Mouse (Mus musculus) ES-E14 (cell line): Measurements from ENCODE around the gene Prmt1. TPM values are rescaled to one million over a fixed set of nuclear protein-coding genes. Genes with fewer than 3 reads are reported as not detected.

Experiments
- DNase-seq: peaks from one replicate; pipeline ENCODE4 v3.0.0-alpha.2; 2013; ENCODE audit warnings: low read depth, low spot score
- H3K27ac ChIP-seq: 2 replicates; pipeline ENCODE4 v1.5.1; 2012; ENCODE audit warnings: low read depth, mild to moderate bottlenecking, low read length, moderate library complexity, mixed read lengths; ENCODE audit not compliant: poor library complexity, insufficient read depth, severe bottlenecking
- H3K36me3 ChIP-seq: 2 replicates; pipeline ENCODE4 v1.6.1; 2012; ENCODE audit warnings: mild to moderate bottlenecking, low read length, moderate library complexity, mixed read lengths; ENCODE audit not compliant: control insufficient read depth, poor library complexity, insufficient read depth, severe bottlenecking
- H3K4me1 ChIP-seq, 2 experiments: fragments of 150-350 bp in 1 of 2; sonication (generic) in 1 of 2; 2 replicates each; pipeline ENCODE4 v1.6.1; 2012; ENCODE audit warnings: low read length in 2 of 2, mild to moderate bottlenecking in 1 of 2, mixed read lengths in 1 of 2; ENCODE audit not compliant: control insufficient read depth in 2 of 2, insufficient read depth in 2 of 2, poor library complexity in 1 of 2
- H3K4me3 ChIP-seq, 2 experiments: fragments of 150-350 bp in 1 of 2; sonication (generic) in 1 of 2; 2 replicates each; pipeline ENCODE4 v1.5.1; 2012; ENCODE audit warnings: low read length in 2 of 2, low read depth in 1 of 2, mild to moderate bottlenecking in 1 of 2, mixed read lengths in 1 of 2; ENCODE audit not compliant: insufficient read depth in 1 of 2, poor library complexity in 1 of 2, severe bottlenecking in 1 of 2
- H3K9ac ChIP-seq: 2 replicates; pipeline ENCODE4 v1.6.1; 2012; ENCODE audit warnings: low read depth, mild to moderate bottlenecking, low read length, mixed read lengths; ENCODE audit not compliant: poor library complexity, insufficient read depth, severe bottlenecking
- H3K9me3 ChIP-seq: fragments of 150-350 bp; sonication (generic); 2 replicates; pipeline ENCODE4 v1.6.1; 2012; ENCODE audit warnings: low read depth, mild to moderate bottlenecking, low read length; ENCODE audit not compliant: control insufficient read depth, insufficient read depth
- CHD2 ChIP-seq: IDR thresholded peaks from 2 replicates; pipeline ENCODE4 v1.6.1; 2014; ENCODE audit warnings: mild to moderate bottlenecking, low read depth, low read length, inconsistent platforms
- HCFC1 ChIP-seq: IDR thresholded peaks from 2 replicates; pipeline ENCODE4 v1.6.1; 2012; ENCODE audit warnings: low read length, inconsistent platforms, borderline replicate concordance; ENCODE audit not compliant: insufficient read depth
- MAFK ChIP-seq: IDR thresholded peaks from 2 replicates; pipeline ENCODE4 v1.6.1; 2014; ENCODE audit warnings: mild to moderate bottlenecking, low read depth, low read length, inconsistent platforms; ENCODE audit not compliant: insufficient read depth
- ZC3H11A ChIP-seq: IDR thresholded peaks from 2 replicates; pipeline ENCODE4 v1.6.1; 2012; ENCODE audit warnings: low read depth, mild to moderate bottlenecking, inconsistent platforms, low read length, borderline replicate concordance
- ZNF384 ChIP-seq: IDR thresholded peaks from 2 replicates; pipeline ENCODE4 v1.6.1; 2012; ENCODE audit warnings: low read depth, low read length, inconsistent platforms
- in situ Hi-C, 2 experiments: fragments of 600-800 bp; cut with MboI; formaldehyde crosslinking; loops; one replicate each; pipeline ENCODE4 v1.15.1; 2025; ENCODE audit warnings: low sequenced_read_pairs in 2 of 2, inconsistent platforms in 1 of 2; ENCODE audit not compliant: unreplicated experiment in 2 of 2
- total RNA-seq: library from RNA; depleted of rRNA; stranded (reverse); fragments of 300-350 nt; gene quantifications from 2 replicates; pipeline ENCODE4 v1.2.3, GENCODE M21; 2012

The Prmt1 gene
- total RNA-seq, 1 experiment = 413 TPM

GRCm38 (mm10) chr7:44996672-44997071 lies 10.3 kb upstream of the Prmt1 start:
- no peaks in the 10 kb centered on the region for H3K9me3 ChIP-seq
- peaks cover 40% of the 10 kb centered on the region for H3K36me3 ChIP-seq
- H3K27ac ChIP-seq = no peak overlapping the region
- H3K9ac ChIP-seq = peak overlapping the region; percentile 78
- in situ Hi-C loops = no loop called here
- H3K4me3 ChIP-seq = peak overlapping the region; percentile 85 to 92
- peaks cover 2 to 14% of the 10 kb centered on the region in 2 experiments; a peak in 1 of 4 replicates for H3K4me1 ChIP-seq
- DNase-seq = no peak
- TF ChIP-seq HCFC1 (no peak), ZC3H11A (no peak), ZNF384 (no peak), MAFK (no peak), CHD2 (no peak)

GRCm38 (mm10) chr7:44986879-44987718 lies 731 bp upstream of the Prmt1 start:
- H3K9me3 ChIP-seq = no peaks in the 10 kb centered on the region
- peaks cover 25% of the 10 kb centered on the region for H3K36me3 ChIP-seq
- in situ Hi-C loops = no loop called here
- TF ChIP-seq HCFC1 = no peak
- no peak for TF ChIP-seq ZC3H11A
- TF ChIP-seq MAFK = no peak
- TF ChIP-seq CHD2 = no peak
- no peak for TF ChIP-seq ZNF384
- no peak for DNase-seq
- H3K27ac ChIP-seq = peak overlapping the region; percentile 92
- H3K4me3 ChIP-seq = peak overlapping the region; percentile 84 to 90
- peaks cover 3 to 13% of the 10 kb centered on the region in 2 experiments; a peak in 3 of 4 replicates for H3K4me1 ChIP-seq
- peak overlapping the region; percentile 92 for H3K9ac ChIP-seq

GRCm38 (mm10) chr7:44985595-44986191 lies 675 bp downstream of the Prmt1 start:
- H3K36me3 ChIP-seq = peaks cover 32% of the 10 kb centered on the region
- TF ChIP-seq CHD2 = peak; percentile 46; the same call in 1 of the 2 replicates
- peak; percentile 60; the same call in 1 of the 2 replicates for TF ChIP-seq HCFC1
- no peak for TF ChIP-seq ZNF384
- TF ChIP-seq MAFK = no peak
- no peak for TF ChIP-seq ZC3H11A
- no peaks in the 10 kb centered on the region for H3K9me3 ChIP-seq
- H3K4me3 ChIP-seq = peak overlapping the region; percentile 88 to 95
- DNase-seq = no peak
- H3K4me1 ChIP-seq = peaks cover 3 to 16% of the 10 kb centered on the region in 2 experiments; a peak in 3 of 4 replicates
- H3K9ac ChIP-seq = peak overlapping the region; percentile 99
- in situ Hi-C loops = no loop called here
- H3K27ac ChIP-seq = peak overlapping the region; percentile 92

GRCm38 (mm10) chr7:44984833-44985164 lies 1.6 kb downstream of the Prmt1 start:
- DNase-seq = no peak
- H3K36me3 ChIP-seq = peaks cover 37% of the 10 kb centered on the region
- H3K4me3 ChIP-seq = peak overlapping the region; percentile 88 to 95; a peak in 3 of 4 replicates
- no peak for TF ChIP-seq MAFK
- TF ChIP-seq HCFC1 = no peak
- no peak for TF ChIP-seq CHD2
- TF ChIP-seq ZC3H11A = no peak
- no peak for TF ChIP-seq ZNF384
- H3K9me3 ChIP-seq = no peaks in the 10 kb centered on the region
- H3K27ac ChIP-seq = no peak overlapping the region
- peaks cover 3 to 16% of the 10 kb centered on the region in 2 experiments; a peak in 3 of 4 replicates for H3K4me1 ChIP-seq
- in situ Hi-C loops = no loop called here
- H3K9ac ChIP-seq = peak overlapping the region; percentile 99; the same call in 1 of the 2 replicates
